Mouse (Mus musculus) gastrocnemius, postnatal 36 days (tissue): ENCODE measurements around the gene Tgif2. TPM values are rescaled to one million over a fixed set of nuclear protein-coding genes. Genes with fewer than 3 reads are reported as not detected.
"Not testable (repeated sequence)": the region's sequence is repeated elsewhere in the genome, so short reads cannot be mapped to it uniquely, and the experiment has no call there.

Experiments
- DNase-seq, 2 experiments: peaks; one replicate each; pipeline ENCODE4 v3.0.0; 2022
- intact Hi-C: fragments of 180-260 bp; cut with DNase I; formaldehyde crosslinking; loops from one replicate; pipeline ENCODE4 v1.15.1; 2025
- total RNA-seq, 2 experiments: library from RNA; stranded (reverse); gene quantifications; 2 replicates each; pipeline ENCODE4 v1.2.3; 2021

The Tgif2 gene
- total RNA-seq, 2 experiments from 2014 or later = 0.32 to 0.51 TPM

DNA sequence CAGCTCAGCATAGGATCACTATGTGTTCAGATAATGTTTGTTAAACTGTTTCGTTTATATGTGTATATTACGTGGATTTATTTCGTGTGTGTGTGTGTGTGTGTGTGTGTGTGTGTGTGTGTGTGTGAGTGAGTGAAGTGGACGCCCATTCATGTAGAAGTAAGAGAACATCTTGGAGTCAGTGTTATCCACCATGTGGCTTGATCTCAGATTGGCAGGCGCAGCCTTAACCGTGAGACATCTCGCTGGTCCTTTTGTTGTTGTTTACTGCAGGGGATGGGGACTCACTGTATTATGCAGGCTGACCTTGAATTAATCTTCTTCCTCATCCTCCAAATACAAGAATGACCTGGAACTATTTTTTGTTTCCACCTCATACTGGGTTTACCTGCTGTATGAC lies 29.7 kb downstream of the Tgif2 start:
- intact Hi-C loops = loop anchor here (10.0 kb wide), 1 partner anchor 145 kb away; no protein-coding TSS in a partner anchor
- DNase-seq = no peak

- peak; percentile 23 to 37 for DNase-seq
- intact Hi-C loops = loop anchor here (5.0 kb wide), 1 partner anchor 227 kb away; no protein-coding TSS in a partner anchor
Measured at GRCm38 (mm10) chr2:156870519-156870918, 30.7 kb downstream of the Tgif2 start.

GRCm38 (mm10) chr2:156873629-156874028 lies 33.8 kb downstream of the Tgif2 start:
- intact Hi-C loops = loop anchor here (2.0 to 5.0 kb wide), 2 partner anchors 123 to 224 kb away; no protein-coding TSS in a partner anchor
- DNase-seq = no peak

GRCm38 (mm10) chr2:156874047-156874759 lies 34.4 kb downstream of the Tgif2 start:
- no peak for DNase-seq
- intact Hi-C loops = loop anchor here (5.0 kb wide), 1 partner anchor 223 kb away; no protein-coding TSS in a partner anchor

GRCm38 (mm10) chr2:156874760-156875510 lies 35.1 kb downstream of the Tgif2 start:
- intact Hi-C loops = loop anchor here (5.0 kb wide), 1 partner anchor 222 kb away; no protein-coding TSS in a partner anchor
- DNase-seq = no peak

- DNase-seq = no peak
- intact Hi-C loops = no loop called here
Measured at GRCm38 (mm10) chr2:156877726-156878125, 37.9 kb downstream of the Tgif2 start.

DNA sequence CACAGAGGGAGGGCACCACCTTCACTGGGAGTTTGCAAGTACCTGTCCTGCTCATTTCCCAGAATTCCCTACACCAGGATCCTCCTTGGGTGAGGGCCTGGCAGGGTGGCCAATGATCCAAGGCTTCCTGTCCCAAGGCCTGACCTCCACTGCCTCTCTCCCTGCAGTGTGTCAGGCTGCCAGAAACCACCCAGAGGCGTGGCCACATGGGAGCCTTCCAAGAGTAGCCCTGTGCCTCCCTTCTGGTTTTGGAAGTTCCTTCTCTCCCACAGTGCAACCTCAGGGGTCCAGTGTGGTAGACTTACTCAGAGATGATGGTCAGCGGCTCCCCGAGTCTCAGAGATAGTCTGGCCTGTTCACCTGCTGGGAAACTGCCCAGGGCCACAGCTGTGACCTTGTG lies 39.7 kb downstream of the Tgif2 start:
- no peak for DNase-seq
- intact Hi-C loops = no loop called here

DNA sequence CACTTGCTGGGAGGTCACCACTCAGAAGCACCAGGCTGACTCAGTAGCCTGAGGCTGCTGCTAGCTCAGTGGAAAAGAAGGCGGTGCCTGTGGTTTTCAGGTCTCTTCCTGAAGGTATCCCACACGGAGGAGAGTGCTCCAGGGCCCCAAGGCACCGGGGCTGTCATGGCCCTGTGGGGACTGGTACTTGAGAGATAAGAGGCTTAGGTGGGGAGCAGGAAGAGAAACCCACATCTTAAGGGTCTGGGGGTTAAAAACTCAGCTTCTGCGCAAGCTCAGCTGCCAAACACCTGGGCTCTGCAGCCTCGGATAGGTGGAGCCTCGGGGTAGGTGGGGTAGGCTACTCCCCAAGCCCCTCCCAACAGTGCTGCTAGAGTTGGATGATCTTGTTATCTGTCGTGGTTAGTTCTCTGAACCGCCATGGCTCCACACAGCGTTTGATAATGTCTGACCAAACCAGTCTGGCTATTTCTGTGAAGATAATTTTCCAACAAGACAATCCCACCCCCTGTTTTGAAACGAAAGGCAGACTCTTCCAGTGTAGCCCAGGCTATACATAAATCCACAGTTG lies 42.7 kb downstream of the Tgif2 start:
- DNase-seq = no peak

GRCm38 (mm10) chr2:156884396-156885211 lies 44.8 kb downstream of the Tgif2 start:
- intact Hi-C loops = no loop called here
- no peak for DNase-seq

More for the DNA sequence above, 42.7 kb downstream of the Tgif2 start:
- intact Hi-C loops = no loop called here

DNA sequence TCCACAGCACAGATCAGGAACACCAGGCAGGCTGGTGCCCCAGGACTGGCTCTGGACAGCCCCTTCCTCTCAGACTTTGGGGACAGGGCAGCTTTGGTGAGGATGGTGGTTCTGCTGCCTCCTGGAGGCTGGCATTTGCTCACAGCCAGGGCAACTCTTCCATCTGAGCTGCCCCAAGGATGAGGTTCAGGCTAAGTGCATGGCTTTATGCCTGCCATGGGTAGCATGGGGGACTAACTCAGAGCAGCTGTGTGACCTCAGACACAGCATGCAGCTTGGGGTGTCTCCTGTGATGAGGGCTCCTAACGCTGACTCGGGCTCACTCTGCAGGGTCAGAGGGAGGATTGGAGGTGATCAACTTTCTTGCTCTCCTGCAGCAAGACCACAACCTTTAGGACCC lies 45.9 kb downstream of the Tgif2 start:
- intact Hi-C loops, DNase-seq: not testable (repeated sequence)

DNA sequence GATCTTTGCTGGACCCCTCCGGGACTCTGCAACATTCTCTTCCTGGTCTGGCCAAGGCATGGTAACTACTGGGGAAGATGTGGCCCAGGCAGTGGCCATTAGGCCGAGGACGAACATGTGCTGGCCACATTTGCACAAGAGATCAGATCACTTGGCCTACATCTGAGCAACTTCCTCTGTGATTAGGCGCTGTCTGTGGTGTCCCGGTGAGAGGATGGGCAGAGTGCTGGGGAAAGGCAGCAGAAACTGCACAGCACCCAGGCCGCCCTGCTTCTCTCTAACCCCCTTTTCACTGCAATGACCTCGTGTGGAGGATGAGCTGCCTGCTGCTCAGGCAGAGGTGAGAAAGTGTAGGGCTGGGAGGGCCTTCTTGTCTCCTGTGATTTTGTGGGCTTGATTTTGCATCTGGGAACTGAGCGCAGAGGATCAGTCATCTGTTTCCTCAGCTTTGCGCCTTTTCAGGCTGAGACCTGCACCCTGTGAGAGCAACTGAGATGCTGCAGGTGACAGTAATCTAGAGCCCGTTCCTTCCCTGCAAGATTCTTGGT lies 46.4 kb downstream of the Tgif2 start:
- DNase-seq = no peak
- intact Hi-C loops = no loop called here

DNA sequence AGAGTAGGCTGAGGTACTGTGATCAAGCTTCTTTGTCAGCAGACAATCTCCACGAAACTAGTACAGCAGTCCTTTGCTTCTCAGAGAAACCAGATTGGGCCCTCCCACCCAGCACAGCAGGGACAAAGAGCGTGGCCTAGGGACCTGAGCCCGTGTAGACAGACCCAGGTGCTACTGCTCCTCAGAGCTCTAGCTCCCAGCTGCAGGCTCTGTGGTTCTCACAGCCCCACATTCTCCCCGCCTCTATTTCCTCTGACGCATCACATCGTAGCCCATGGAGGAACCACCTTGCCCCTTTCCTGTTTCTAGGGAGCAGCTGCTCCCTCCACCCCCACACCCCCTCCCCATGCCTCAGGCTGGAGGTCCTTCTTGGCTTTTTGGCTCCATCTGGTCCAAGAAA lies 47.2 kb downstream of the Tgif2 start, which contains the start of gene Sla2:
Gene Sla2, minus strand, starts transcription at position 176 of the 400 bp plus-strand sequence.
- DNase-seq = no peak
- intact Hi-C loops = no loop called here

DNA sequence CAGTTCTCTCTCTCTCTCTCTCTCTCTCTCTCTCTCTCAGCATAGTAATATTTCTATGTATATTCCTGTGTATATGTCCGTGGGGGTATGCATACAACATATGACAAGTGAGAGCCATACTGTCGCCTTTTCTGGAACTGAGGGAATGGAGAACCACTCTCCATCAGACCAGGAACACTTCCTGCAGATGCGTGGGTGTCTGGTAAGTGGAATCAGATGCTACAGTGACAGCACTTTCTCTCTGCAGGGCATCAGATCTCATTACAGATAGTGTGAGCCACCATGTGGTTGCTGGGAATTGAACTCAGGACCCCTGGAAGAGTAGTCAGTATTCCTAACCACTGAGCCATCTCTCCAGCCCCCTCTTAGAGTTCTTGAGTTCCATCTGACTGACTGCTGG lies 48.7 kb downstream of the Tgif2 start:
- no peak for DNase-seq
- intact Hi-C loops = no loop called here

GRCm38 (mm10) chr2:156892240-156892639 lies 52.4 kb downstream of the Tgif2 start:
- intact Hi-C loops = no loop called here
- no peak for DNase-seq

DNA sequence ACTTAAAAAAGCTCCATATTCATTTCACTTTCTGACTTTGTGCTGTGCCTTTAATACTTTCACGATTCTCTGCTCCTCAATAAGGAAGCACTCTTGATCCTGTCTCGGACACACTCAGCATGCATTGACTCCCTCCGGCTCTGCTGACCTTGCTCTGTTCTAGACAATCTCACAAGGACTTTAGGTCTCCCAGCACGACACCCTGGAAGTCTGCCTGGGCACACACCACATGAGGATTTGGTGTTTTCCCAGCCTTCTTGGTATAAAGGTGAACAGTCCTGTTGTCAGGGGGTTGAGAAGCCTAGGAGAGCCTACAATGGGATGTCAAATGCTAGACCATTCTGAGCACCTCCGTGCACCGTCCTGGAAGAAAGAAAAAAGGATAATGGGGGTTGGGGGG lies 53.0 kb downstream of the Tgif2 start:
- intact Hi-C loops = no loop called here
- no peak for DNase-seq

DNA sequence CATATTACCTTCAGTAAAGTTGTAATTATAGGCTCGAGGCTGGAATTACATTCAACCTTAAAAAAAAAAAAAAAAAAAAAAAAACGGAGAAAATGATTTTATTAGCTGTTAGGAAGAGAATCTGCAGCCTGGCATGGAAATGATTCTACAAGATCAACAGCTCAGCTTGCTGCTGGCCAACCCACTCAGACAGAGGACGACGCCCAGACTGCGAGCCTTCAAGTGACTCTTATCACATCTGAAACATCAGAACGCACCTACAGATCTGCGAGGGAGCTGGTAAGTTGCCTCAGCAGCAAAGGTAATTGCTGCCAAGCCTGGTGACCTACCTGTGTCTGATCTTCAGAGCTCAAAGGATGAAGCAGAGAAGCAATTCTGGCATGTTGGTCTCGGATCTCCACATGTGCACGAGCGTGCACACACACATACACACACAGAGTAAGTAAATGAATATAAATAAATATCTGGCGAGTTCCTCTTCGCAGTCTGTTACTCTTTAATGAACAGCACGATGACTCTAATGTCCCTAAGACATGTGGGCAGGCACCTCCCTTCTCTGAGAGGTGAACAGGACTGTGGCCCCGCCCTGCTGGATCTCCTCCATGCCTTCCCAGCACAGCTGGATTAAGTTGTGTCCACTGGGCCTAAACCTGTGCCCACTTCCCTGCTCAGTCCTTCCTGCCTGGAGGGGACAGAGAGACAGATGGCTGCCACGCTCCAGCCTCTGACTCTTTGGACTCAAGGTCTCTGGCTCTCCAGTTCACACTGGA lies 54.9 kb downstream of the Tgif2 start:
- no peak for DNase-seq
- intact Hi-C loops = no loop called here

- DNase-seq = no peak
- intact Hi-C loops = no loop called here
Measured at GRCm38 (mm10) chr2:156896384-156896914, 56.6 kb downstream of the Tgif2 start.

GRCm38 (mm10) chr2:156897034-156897433 lies 57.2 kb downstream of the Tgif2 start:
- intact Hi-C loops = no loop called here

DNA sequence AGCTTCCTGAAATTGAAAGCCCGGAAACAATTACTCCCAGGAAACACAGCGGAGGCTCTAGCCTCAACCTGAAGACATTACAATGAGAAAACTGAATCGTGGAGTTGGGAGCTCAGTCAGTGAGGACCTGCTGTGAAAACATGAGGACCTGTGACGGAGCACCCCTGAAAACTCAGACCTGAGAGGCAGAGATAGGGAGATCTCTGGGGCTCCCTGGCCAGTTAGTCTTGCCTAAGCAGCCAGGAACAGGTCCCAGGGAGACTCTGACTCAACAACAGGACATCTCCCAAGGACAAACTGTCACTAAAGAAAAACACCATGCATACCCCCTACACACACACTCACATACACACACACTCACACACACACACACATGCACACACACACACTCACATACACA lies 58.6 kb downstream of the Tgif2 start:
- intact Hi-C loops = no loop called here

More at GRCm38 (mm10) chr2:156897034-156897433, 57.2 kb downstream of the Tgif2 start:
- no peak for DNase-seq

More for the DNA sequence above, 58.6 kb downstream of the Tgif2 start:
- DNase-seq = no peak
